In the genomic region with DNA sequence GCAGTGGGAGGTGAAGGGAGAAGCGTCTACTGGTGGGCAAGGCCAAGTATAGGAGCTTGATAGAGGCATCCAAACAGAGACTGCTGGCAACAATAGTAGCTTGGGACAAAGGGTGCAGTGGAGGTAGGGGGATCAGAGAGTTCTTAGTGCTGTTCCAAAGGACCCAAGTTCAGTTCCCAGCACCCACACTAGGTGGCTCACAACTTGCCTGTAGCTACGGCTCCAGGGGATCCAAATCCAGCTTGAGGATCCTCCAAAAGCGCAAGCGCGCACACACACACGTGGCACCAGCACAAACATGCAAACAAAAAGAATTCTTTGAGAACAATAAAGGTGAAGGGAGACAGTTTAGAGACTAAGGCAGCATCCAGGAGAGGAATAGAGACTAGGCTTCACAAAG, we compare ENCODE assay signal across 28 mouse cellular contexts. TPM values are rescaled to one million over a fixed set of nuclear protein-coding genes. Genes with fewer than 3 reads are reported as not detected.
DNase-seq lines count a peak whose midpoint lies in the region; ATAC-seq and TF ChIP-seq lines count a peak whose summit lies in the region.
"Had no signal": no experiment of that assay in that cellular context is flagged by ENCODE, and none has a peak within 500 bp of the region (broad histone marks: within the 10 kb centered on the region; RNA-seq: fewer than 3 reads in every experiment).

No protein-coding gene starts in this region.

- TF ChIP-seq CTCF in forebrain, postnatal 0 days (IDR thresholded peaks at IDR 0.05; ENCODE audit: low read depth): peak; percentile 23; the same call in 1 of the 2 replicates
- TF ChIP-seq CTCF in left cerebral cortex, adult 2 months (IDR thresholded peaks at IDR 0.05): peak; percentile 22
- TF ChIP-seq CTCF in MEL (IDR thresholded peaks at IDR 0.05 in 2 of 3, conservative IDR thresholded peaks at IDR 0.05 in 1 of 3; ENCODE audit: control insufficient read depth in 1 of 3, insufficient read depth in 1 of 3, low read depth in 2 of 3, low read length in 3 of 3, poor library complexity in 1 of 3, severe bottlenecking in 1 of 3): peak; percentile 20 to 29 (median 21); a peak in 3 of 6 replicates

- WGBS in forebrain, postnatal 0 days: 84% methylated on average over 6 of the region's 6 CpGs
- 80% methylated on average over 6 of the region's 6 CpGs for WGBS in forebrain, embryonic 15.5 days

- no peak overlapping the region for H3K27ac ChIP-seq in forebrain, postnatal 0 days (ENCODE audit: low read depth, low read length)
- H3K27ac ChIP-seq in forebrain, embryonic 15.5 days (replicated peaks): no peak overlapping the region
- H3K27ac ChIP-seq in left cerebral cortex, adult 2 months: no peak overlapping the region
- H3K27ac ChIP-seq in MEL (ENCODE audit: control insufficient read depth, low read depth, low read length): no peak overlapping the region
- H3K27ac ChIP-seq: embryonic facial prominence, embryonic 13.5 days; forebrain, embryonic 10.5 days; heart, embryonic 10.5 days; heart, embryonic 15.5 days; liver, embryonic 12.5 days; neural tube, embryonic 12.5 days had no signal

- no peaks in the 10 kb centered on the region for H3K27me3 ChIP-seq in forebrain, postnatal 0 days (ENCODE audit: insufficient read depth, low read length)
- no peaks in the 10 kb centered on the region for H3K27me3 ChIP-seq in forebrain, embryonic 15.5 days
- no peaks in the 10 kb centered on the region for H3K27me3 ChIP-seq in MEL (ENCODE audit: control insufficient read depth in 1 of 2, insufficient read depth in 2 of 2, low read length in 2 of 2)
- H3K27me3 ChIP-seq: embryonic facial prominence, embryonic 13.5 days; heart, embryonic 15.5 days; liver, embryonic 12.5 days; neural tube, embryonic 12.5 days had no signal

- peaks cover 8% of the 10 kb centered on the region for H3K4me1 ChIP-seq in forebrain, postnatal 0 days (ENCODE audit: insufficient read depth)
- H3K4me1 ChIP-seq in forebrain, embryonic 15.5 days: peaks cover 10% of the 10 kb centered on the region
- no peaks in the 10 kb centered on the region; a peak in 1 of 4 replicates for H3K4me1 ChIP-seq in MEL (ENCODE audit: control insufficient read depth in 1 of 2, insufficient read depth in 2 of 2, low read length in 2 of 2)

- H3K79me2 ChIP-seq in MEL (ENCODE audit: control insufficient read depth, insufficient read depth, low read length, poor library complexity): no peaks in the 10 kb centered on the region

- TF ChIP-seq RAD21 in MEL (IDR thresholded peaks at IDR 0.05; ENCODE audit: low read depth, low read length): no peak; the same call in 1 of the 2 replicates

- H3K9me3 ChIP-seq in forebrain, postnatal 0 days (ENCODE audit: low read length): no peaks in the 10 kb centered on the region
- no peaks in the 10 kb centered on the region for H3K9me3 ChIP-seq in forebrain, embryonic 15.5 days
- no peaks in the 10 kb centered on the region for H3K9me3 ChIP-seq in MEL (replicated peaks; ENCODE audit: insufficient read depth, low read length)
- H3K9me3 ChIP-seq: embryonic facial prominence, embryonic 13.5 days; forebrain, embryonic 10.5 days; heart, embryonic 10.5 days; heart, embryonic 15.5 days; liver, embryonic 12.5 days; neural tube, embryonic 12.5 days had no signal

- DNase-seq in forebrain, postnatal 0 days: no peak
- DNase-seq in left cerebral cortex, adult 2 months (ENCODE audit: extremely low spot score in 1 of 2, low spot score in 2 of 2): no peak
- no peak for DNase-seq in left cerebral cortex, postnatal 4 days
- DNase-seq in 3T3-L1 (ENCODE audit: low read depth, low spot score) (peak; percentile 53), MEL (ENCODE audit: low read depth, low spot score) (peak; percentile 37)
- DNase-seq in retina, postnatal 1 day: no peak
- no peak for DNase-seq in right cerebral cortex, adult 2 months (ENCODE audit: low spot score in 2 of 2)
- DNase-seq: adrenal gland, postnatal 25 days; cerebellum, adult 11-12 months; cerebellum, postnatal 10 days; gastrocnemius, postnatal 10 days; kidney, postnatal 25 days; lung, adult 18-20 months; lung, postnatal 10 days; thymus, postnatal 4 days had no signal

- H3K4me2 ChIP-seq in forebrain, postnatal 0 days (ENCODE audit: low read depth): no peak overlapping the region
- no peak overlapping the region for H3K4me2 ChIP-seq in forebrain, embryonic 15.5 days (replicated peaks)
- H3K4me2 ChIP-seq: embryonic facial prominence, embryonic 13.5 days; heart, embryonic 15.5 days; liver, embryonic 12.5 days; midbrain, embryonic 11.5 days; neural tube, embryonic 12.5 days had no signal

- TF ChIP-seq EP300 in MEL (IDR thresholded peaks at IDR 0.05; ENCODE audit: low read depth in 1 of 2, low read length in 2 of 2): no peak

- no peak for TF ChIP-seq POLR2A in MEL (IDR thresholded peaks at IDR 0.05; ENCODE audit: control insufficient read depth in 1 of 2, insufficient read depth in 1 of 2, low read depth in 1 of 2, low read length in 2 of 2, poor library complexity in 1 of 2)

- no peak for ATAC-seq in forebrain, postnatal 0 days
- no peak for ATAC-seq in forebrain, embryonic 15.5 days (replicated peaks)
- ATAC-seq: forebrain, embryonic 16.5 days; intestine, postnatal 0 days; liver, embryonic 12.5 days; midbrain, embryonic 16.5 days had no signal

- H3K4me3 ChIP-seq in forebrain, postnatal 0 days (ENCODE audit: low read depth, low read length): no peak overlapping the region
- no peak overlapping the region for H3K4me3 ChIP-seq in forebrain, embryonic 15.5 days
- no peak overlapping the region for H3K4me3 ChIP-seq in left cerebral cortex, adult 2 months
- no peak overlapping the region for H3K4me3 ChIP-seq in MEL (ENCODE audit: control insufficient read depth in 1 of 2, insufficient read depth in 1 of 2, low read depth in 2 of 2, low read length in 2 of 2)
- H3K4me3 ChIP-seq: embryonic facial prominence, embryonic 13.5 days; forebrain, embryonic 10.5 days; heart, embryonic 10.5 days; heart, embryonic 15.5 days; liver, embryonic 12.5 days; neural tube, embryonic 12.5 days had no signal

- intact Hi-C loops in left cerebral cortex, adult 2 months (cut with DNase I): no loop called here
- intact Hi-C loops in left cerebral cortex, postnatal 4 days (cut with DNase I): no loop called here

- no peak overlapping the region for H3K9ac ChIP-seq in forebrain, postnatal 0 days
- no peak overlapping the region for H3K9ac ChIP-seq in forebrain, embryonic 15.5 days (replicated peaks)
- H3K9ac ChIP-seq in MEL (ENCODE audit: control insufficient read depth, low read depth, low read length, poor library complexity, severe bottlenecking): no peak overlapping the region
- H3K9ac ChIP-seq: embryonic facial prominence, embryonic 13.5 days; heart, embryonic 15.5 days; liver, embryonic 12.5 days; neural tube, embryonic 12.5 days had no signal

- peaks cover 46% of the 10 kb centered on the region for H3K36me3 ChIP-seq in forebrain, postnatal 0 days (ENCODE audit: insufficient read depth)
- H3K36me3 ChIP-seq in forebrain, embryonic 15.5 days: peaks cover 43% of the 10 kb centered on the region
- H3K36me3 ChIP-seq in MEL (ENCODE audit: control insufficient read depth in 1 of 2, insufficient read depth in 2 of 2, low read length in 2 of 2): no peaks in the 10 kb centered on the region

RNA-seq across cellular contexts. Expression of a gene that starts 6.0 kb away (rescaled TPM):
- total RNA-seq in forebrain, postnatal 0 days (2014; rRNA removed): 25.5 and 26.8 TPM in 2 replicates
- 19.7 and 22.3 TPM in 2 replicates for polyA plus RNA-seq in forebrain, postnatal 0 days (2015; fragmentation: Nextera tagmentation; extraction: Ambion mirVana)
- 23.7 and 27.8 TPM in 2 replicates for polyA plus RNA-seq in forebrain, embryonic 15.5 days (2015; fragmentation: Nextera tagmentation; extraction: Ambion mirVana)
- total RNA-seq in left cerebral cortex, adult 2 months (2021): 10 to 100 TPM; 30.1 to 32.3 TPM
- 10 to 100 TPM; 30.6 to 41.6 TPM for total RNA-seq in left cerebral cortex, postnatal 4 days (2021)
- 7.7 and 9.4 TPM in 2 replicates for total RNA-seq in MEL (2012; rRNA removed)
- 10 to 100 TPM in 1 of 2 experiments, not detected in 1; 19.1 TPM for polyA plus RNA-seq in MEL (2012; ENCODE audit: insufficient read depth in 1 of 2, insufficient read length in 2 of 2, low read depth in 1 of 2, low replicate concordance in 2 of 2, missing spikeins in 1 of 2)

RNA-seq across cellular contexts. Expression of a gene that starts 10.4 kb away (rescaled TPM):
- 184 and 255 TPM in 2 replicates for total RNA-seq in forebrain, postnatal 0 days (2014; rRNA removed)
- polyA plus RNA-seq in forebrain, postnatal 0 days (2015; fragmentation: Nextera tagmentation; extraction: Ambion mirVana): 242 and 253 TPM in 2 replicates
- polyA plus RNA-seq in forebrain, embryonic 15.5 days (2015; fragmentation: Nextera tagmentation; extraction: Ambion mirVana): 230 and 231 TPM in 2 replicates
- total RNA-seq in left cerebral cortex, adult 2 months (2021): 100 to 1,000 TPM; 205 to 207 TPM
- total RNA-seq in left cerebral cortex, postnatal 4 days (2021): 100 to 1,000 TPM; 190 to 192 TPM
- 259 and 271 TPM in 2 replicates for total RNA-seq in MEL (2012; rRNA removed)
- 1,000 to 10,000 TPM in 1 of 2 experiments, 100 to 1,000 TPM in 1; 428 to 1,459 TPM for polyA plus RNA-seq in MEL (2012; ENCODE audit: insufficient read depth in 1 of 2, insufficient read length in 2 of 2, low read depth in 1 of 2, low replicate concordance in 2 of 2, missing spikeins in 1 of 2)

RNA-seq across cellular contexts. Expression of a gene that starts 18.0 kb away (rescaled TPM):
- 2.2 and 3.9 TPM in 2 replicates for total RNA-seq in forebrain, postnatal 0 days (2014; rRNA removed)
- 4.7 and 5.1 TPM in 2 replicates for polyA plus RNA-seq in forebrain, postnatal 0 days (2015; fragmentation: Nextera tagmentation; extraction: Ambion mirVana)
- polyA plus RNA-seq in forebrain, embryonic 15.5 days (2015; fragmentation: Nextera tagmentation; extraction: Ambion mirVana): 2.4 and 3.0 TPM in 2 replicates
- 1 to 10 TPM; 3.4 to 4.8 TPM for total RNA-seq in left cerebral cortex, adult 2 months (2021)
- total RNA-seq in left cerebral cortex, postnatal 4 days (2021): 1 to 10 TPM; 3.0 to 3.2 TPM
- total RNA-seq in MEL (2012; rRNA removed): 108 and 129 TPM in 2 replicates
- 100 to 1,000 TPM in 1 of 2 experiments, 10 to 100 TPM in 1; 95.9 to 142 TPM for polyA plus RNA-seq in MEL (2012; ENCODE audit: insufficient read depth in 1 of 2, insufficient read length in 2 of 2, low read depth in 1 of 2, low replicate concordance in 2 of 2, missing spikeins in 1 of 2)

RNA-seq across cellular contexts. Expression of a gene that starts 28.8 kb away (rescaled TPM):
- total RNA-seq in forebrain, postnatal 0 days (2014; rRNA removed): 0.38 and 1.2 TPM in 2 replicates
- polyA plus RNA-seq in forebrain, postnatal 0 days (2015; fragmentation: Nextera tagmentation; extraction: Ambion mirVana): 0.93 and 1.1 TPM in 2 replicates
- 0.63 and 0.74 TPM in 2 replicates for polyA plus RNA-seq in forebrain, embryonic 15.5 days (2015; fragmentation: Nextera tagmentation; extraction: Ambion mirVana)
- under 1 TPM; 0.44 to 0.57 TPM for total RNA-seq in left cerebral cortex, adult 2 months (2021)
- not detected for total RNA-seq in left cerebral cortex, postnatal 4 days (2021)
- total RNA-seq in MEL (2012; rRNA removed): not detected in 2 replicates
- under 1 TPM in 1 of 2 experiments, not detected in 1; 0.10 TPM for polyA plus RNA-seq in MEL (2012; ENCODE audit: insufficient read depth in 1 of 2, insufficient read length in 2 of 2, low read depth in 1 of 2, low replicate concordance in 2 of 2, missing spikeins in 1 of 2)

RNA-seq across cellular contexts. Expression of a gene that starts 53.7 kb away (rescaled TPM):
- total RNA-seq in forebrain, postnatal 0 days (2014; rRNA removed): 0.38 TPM in 1 of 2 replicates, not detected in the other
- polyA plus RNA-seq in forebrain, postnatal 0 days (2015; fragmentation: Nextera tagmentation; extraction: Ambion mirVana): 0.04 TPM in 1 of 2 replicates, not detected in the other
- 0.14 TPM in 1 of 2 replicates, not detected in the other for polyA plus RNA-seq in forebrain, embryonic 15.5 days (2015; fragmentation: Nextera tagmentation; extraction: Ambion mirVana)
- under 1 TPM; 0.33 to 0.43 TPM for total RNA-seq in left cerebral cortex, adult 2 months (2021)
- not detected for total RNA-seq in left cerebral cortex, postnatal 4 days (2021)
- 0.19 and 0.29 TPM in 2 replicates for total RNA-seq in MEL (2012; rRNA removed)
- polyA plus RNA-seq in MEL (2012; ENCODE audit: insufficient read depth in 1 of 2, insufficient read length in 2 of 2, low read depth in 1 of 2, low replicate concordance in 2 of 2, missing spikeins in 1 of 2): under 1 TPM in 1 of 2 experiments, not detected in 1; 0.50 TPM
- total RNA-seq: adrenal gland, postnatal 25 days had no signal
- polyA plus RNA-seq: forebrain, embryonic 10.5 days; forebrain, embryonic 16.5 days; hindbrain, embryonic 11.5 days; intestine, postnatal 0 days; kidney, embryonic 14.5 days; midbrain, embryonic 11.5 days had no signal

Comparison
In these comparisons a context has a peak if more than half of its experiments do, and no peak if none do; other contexts are left out.
1. DNase-seq: peak in 3T3-L1 (single experiment) and MEL (single experiment); none in forebrain, postnatal 0 days (single experiment), left cerebral cortex, adult 2 months (0 of 2), left cerebral cortex, postnatal 4 days (single experiment), retina, postnatal 1 day (single experiment) and right cerebral cortex, adult 2 months (0 of 2).
2. RNA of a gene that starts 18.0 kb away (total RNA-seq): 108 to 129 TPM in MEL; 3.4 to 4.8 TPM in left cerebral cortex, adult 2 months, 2.2 to 3.9 TPM in forebrain, postnatal 0 days and 3.0 to 3.2 TPM in left cerebral cortex, postnatal 4 days; every median in the first group is over 10 times any median in the second.
3. Peak in every context shown above with its lines, with median percentiles within 50 percentile points of each other: CTCF ChIP-seq.